Mouse (Mus musculus) embryonic facial prominence, embryonic 10.5 days (tissue): ENCODE measurements at regions not wholly inside any gene's neighbourhood (a gene's known extent, or its start where the extent isn't known, plus 50 kb on each side); places are given as distances from the start of the nearest gene placed in this dataset. TPM values are rescaled to one million over a fixed set of nuclear protein-coding genes. Genes with fewer than 3 reads are reported as not detected.
A peak's percentile ranks its signal among the peaks of the same experiment; 100 is the strongest.

Source experiments
- microRNA counts: library from miRNA; unstranded; fragments of <30 nt; microRNA quantifications from one replicate; lab custom pipeline; 2017
- microRNA-seq: library from miRNA; unstranded; fragments of <30 nt; microRNA quantifications from one replicate; pipeline ENCODE4, GENCODE M21; 2017

MicroRNAs encoded in the stretch of these regions (microRNA counts, 519-probe panel; counts per million panel counts)
- microRNA mmu-miR-2136 (lab: Ali Mortazavi, UCI): 188 counts per million, percentile 57 among the panel's probes with 10 or more counts

Small RNA genes lying in the stretch of these regions (microRNA-seq; reads per million reads assigned to microRNA genes)
- gene Mir2136: not detected
